Mouse (Mus musculus) small intestine, adult 2 months (tissue): Measurements from ENCODE around the gene Calcoco1. TPM values are rescaled to one million over a fixed set of nuclear protein-coding genes. Genes with fewer than 3 reads are reported as not detected.

ENCODE experiments used
- H3K27ac ChIP-seq: fragments of 200-500 bp; 2 replicates; pipeline ENCODE4 v1.5.1; 2012; ENCODE audit warnings: low read depth, low read length, control low read depth, inconsistent platforms; ENCODE audit not compliant: insufficient read depth
- H3K27me3 ChIP-seq: fragments of 200-500 bp; 2 replicates; pipeline ENCODE4 v1.6.1; 2012; ENCODE audit warnings: mild to moderate bottlenecking, moderate library complexity, low read length, inconsistent platforms; ENCODE audit not compliant: control insufficient read depth, insufficient read depth
- H3K36me3 ChIP-seq: fragments of 200-500 bp; 2 replicates; pipeline ENCODE4 v1.6.1; 2012; ENCODE audit warnings: mild to moderate bottlenecking, low read length, control low read depth, inconsistent platforms; ENCODE audit not compliant: control insufficient read depth, insufficient read depth
- H3K4me1 ChIP-seq: fragments of 200-500 bp; 2 replicates; pipeline ENCODE4 v1.6.1; 2012; ENCODE audit warnings: low read length, inconsistent platforms, mixed read lengths; ENCODE audit not compliant: control insufficient read depth, insufficient read depth, insufficient read length
- H3K4me3 ChIP-seq: fragments of 200-500 bp; 2 replicates; pipeline ENCODE4 v1.5.1; 2012; ENCODE audit warnings: low read depth, mild to moderate bottlenecking, control low read depth, inconsistent platforms, low read length, moderate library complexity
- CTCF ChIP-seq: fragments of 200-500 bp; IDR thresholded peaks from 2 replicates; pipeline ENCODE4 v1.5.1; 2012; ENCODE audit warnings: low read depth, mild to moderate bottlenecking, control low read depth, inconsistent platforms, low read length, moderate library complexity, mixed read lengths; ENCODE audit not compliant: insufficient replicate concordance, insufficient read length; ENCODE audit errors: extremely low read depth
- POLR2A ChIP-seq: fragments of 200-500 bp; IDR thresholded peaks from 2 replicates; pipeline ENCODE4 v1.6.1; 2012; ENCODE audit warnings: low read depth, mild to moderate bottlenecking, control low read depth, inconsistent platforms, low read length, moderate library complexity
- WGBS: fragments of 180-500 bp; shearing (Covaris S2); methylation state at CpG from one replicate; pipeline ENCODE4 v1.1.7; 2018; 5-methylcytosine and 5-hydroxymethylcytosine counted together
- polyA plus RNA-seq: library from polyadenylated mRNA; depleted of rRNA; stranded (reverse); fragments of >200 nt; gene quantifications from 2 replicates; pipeline ENCODE4 v1.2.3, GENCODE M21; 2012

Calcoco1 gene
- polyA plus RNA-seq, 1 experiment = 15.6 TPM

DNA sequence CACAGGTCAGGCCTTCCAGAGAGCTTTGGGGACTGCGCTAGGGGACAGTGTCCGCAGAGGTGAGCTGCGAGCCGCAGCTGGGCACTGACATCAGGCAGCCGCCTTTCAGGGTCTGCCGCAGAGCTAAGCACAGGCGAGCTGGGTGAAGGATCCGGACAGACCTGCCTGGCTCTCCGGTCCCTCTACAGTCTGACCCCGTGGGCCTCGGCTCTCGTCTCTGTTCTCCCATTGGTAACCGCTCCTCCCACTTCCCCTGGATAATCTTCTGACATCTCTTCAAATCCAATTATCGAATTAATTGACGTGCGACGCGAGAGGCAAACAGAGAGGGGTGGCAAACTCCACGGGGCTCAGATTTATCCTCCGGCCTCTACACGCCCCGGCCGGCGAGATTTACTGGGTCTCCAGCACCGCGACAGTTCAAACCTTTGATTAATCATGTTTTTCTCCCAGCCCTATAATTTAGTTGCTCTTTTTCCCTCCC is 29.6 kb downstream of the Calcoco1 start:
- H3K4me1 ChIP-seq = no peaks in the 10 kb centered on the region
- peaks cover 28% of the 10 kb centered on the region for H3K27me3 ChIP-seq
- 9% methylated on average over 26 of the region's 26 CpGs for WGBS
- TF ChIP-seq CTCF (no peak), POLR2A (no peak)
- H3K27ac ChIP-seq = no peak overlapping the region
- H3K36me3 ChIP-seq = no peaks in the 10 kb centered on the region
- H3K4me3 ChIP-seq = peak overlapping the region; percentile 58

DNA sequence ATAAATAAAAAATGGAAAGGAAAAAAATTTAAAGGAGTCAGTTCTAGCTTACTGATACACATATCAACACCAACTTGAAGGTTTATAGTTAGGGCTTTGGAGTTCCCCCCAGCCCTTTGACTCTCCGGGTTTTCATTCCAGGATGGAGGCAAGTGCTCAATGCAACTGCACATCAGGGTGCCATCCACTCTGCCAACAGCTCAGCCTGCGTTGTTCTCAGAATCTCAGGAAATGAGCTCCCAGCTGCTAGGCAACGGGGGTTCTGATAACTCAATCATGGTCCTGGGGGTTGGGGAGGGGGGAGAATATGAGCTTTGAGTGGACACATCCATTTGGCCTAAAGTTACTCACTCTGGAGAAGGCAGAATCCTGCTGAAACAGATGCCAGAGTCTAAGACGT is 36.2 kb downstream of the Calcoco1 start:
- H3K36me3 ChIP-seq = no peaks in the 10 kb centered on the region
- H3K4me1 ChIP-seq = no peaks in the 10 kb centered on the region
- no peak for TF ChIP-seq CTCF
- TF ChIP-seq POLR2A = no peak
- H3K27me3 ChIP-seq = no peaks in the 10 kb centered on the region
- WGBS = 42% methylated on average over 4 of the region's 4 CpGs
- no peak overlapping the region for H3K27ac ChIP-seq
- H3K4me3 ChIP-seq = no peak overlapping the region

DNA sequence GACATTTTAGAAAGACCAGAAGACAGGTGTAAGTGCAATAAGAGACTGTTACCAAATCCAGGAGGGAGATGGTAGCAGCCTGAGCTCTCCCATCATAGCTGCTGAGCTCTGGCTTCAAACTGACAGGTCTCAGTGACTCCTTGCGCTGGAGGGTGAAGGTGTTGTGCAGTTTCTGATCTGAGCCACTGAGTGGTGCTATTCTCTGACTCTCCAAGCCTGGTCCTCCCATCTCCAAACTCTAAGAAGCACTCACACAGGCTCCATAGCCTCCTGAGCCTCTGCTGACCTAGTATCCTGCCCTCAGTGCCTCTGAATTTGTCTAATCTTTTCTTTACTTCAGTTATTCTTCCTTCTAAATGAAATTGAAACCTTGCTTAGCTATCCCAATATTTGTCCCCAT is 38.3 kb downstream of the Calcoco1 start:
- Histone ChIP-seq H3K4me1 (no peaks in the 10 kb centered on the region), H3K27me3 (no peaks in the 10 kb centered on the region), H3K4me3 (no peak overlapping the region), H3K27ac (no peak overlapping the region), H3K36me3 (no peaks in the 10 kb centered on the region)
- WGBS = 31% methylated on average over 1 of the region's 1 CpGs
- no peak for TF ChIP-seq POLR2A

DNA sequence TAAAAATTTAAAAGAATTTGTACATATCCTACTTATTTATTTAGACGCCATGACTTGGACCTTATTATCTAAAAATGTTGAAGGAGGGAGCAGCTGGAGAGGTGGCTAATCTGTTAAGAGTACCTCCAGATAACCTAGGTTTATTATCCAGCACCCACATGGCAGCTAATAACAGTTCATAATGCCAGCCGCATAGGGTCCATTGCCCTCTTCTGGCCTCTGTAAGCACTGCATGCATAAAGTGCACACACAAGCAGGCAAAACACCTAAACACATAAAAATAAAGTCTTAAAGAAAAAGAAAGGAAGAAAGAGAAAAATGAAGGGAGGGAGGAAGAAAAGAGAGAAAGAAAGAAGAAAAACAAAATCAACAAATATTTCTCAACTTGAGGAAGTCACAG is 45.6 kb downstream of the Calcoco1 start:
- Histone ChIP-seq H3K4me1 (peaks cover 4% of the 10 kb centered on the region), H3K36me3 (no peaks in the 10 kb centered on the region), H3K4me3 (no peak overlapping the region), H3K27ac (no peak overlapping the region), H3K27me3 (peaks cover 6% of the 10 kb centered on the region)
- WGBS = 88% methylated on average over 2 of the region's 2 CpGs
- TF ChIP-seq CTCF = no peak
- TF ChIP-seq POLR2A = no peak

DNA sequence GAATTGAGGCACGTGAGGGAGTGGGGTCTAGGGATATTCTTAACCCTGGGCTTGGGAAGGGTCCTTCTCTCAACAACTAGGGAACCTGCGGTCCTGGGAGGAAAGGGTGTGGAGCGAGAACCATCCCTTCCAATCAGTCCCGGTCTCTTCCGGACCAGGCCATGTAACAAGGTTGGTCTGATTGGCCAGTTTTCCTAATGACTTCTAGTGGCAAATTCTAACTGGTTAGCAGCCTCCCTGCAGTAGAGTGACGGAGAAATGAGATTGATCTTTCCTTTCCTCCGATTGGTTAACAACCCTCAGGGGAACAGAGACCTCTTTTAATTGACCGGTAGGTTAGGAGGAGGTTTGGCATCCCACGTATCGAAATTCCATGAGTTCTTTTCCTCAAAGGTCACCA is 48.4 kb downstream of the Calcoco1 start:
- TF ChIP-seq POLR2A (peak; percentile 27; the same call in 1 of the 2 replicates), CTCF (no peak)
- 28% methylated on average over 10 of the region's 10 CpGs for WGBS
- H3K4me3 ChIP-seq = peak overlapping the region; percentile 10; the same call in 1 of the 2 replicates

DNA sequence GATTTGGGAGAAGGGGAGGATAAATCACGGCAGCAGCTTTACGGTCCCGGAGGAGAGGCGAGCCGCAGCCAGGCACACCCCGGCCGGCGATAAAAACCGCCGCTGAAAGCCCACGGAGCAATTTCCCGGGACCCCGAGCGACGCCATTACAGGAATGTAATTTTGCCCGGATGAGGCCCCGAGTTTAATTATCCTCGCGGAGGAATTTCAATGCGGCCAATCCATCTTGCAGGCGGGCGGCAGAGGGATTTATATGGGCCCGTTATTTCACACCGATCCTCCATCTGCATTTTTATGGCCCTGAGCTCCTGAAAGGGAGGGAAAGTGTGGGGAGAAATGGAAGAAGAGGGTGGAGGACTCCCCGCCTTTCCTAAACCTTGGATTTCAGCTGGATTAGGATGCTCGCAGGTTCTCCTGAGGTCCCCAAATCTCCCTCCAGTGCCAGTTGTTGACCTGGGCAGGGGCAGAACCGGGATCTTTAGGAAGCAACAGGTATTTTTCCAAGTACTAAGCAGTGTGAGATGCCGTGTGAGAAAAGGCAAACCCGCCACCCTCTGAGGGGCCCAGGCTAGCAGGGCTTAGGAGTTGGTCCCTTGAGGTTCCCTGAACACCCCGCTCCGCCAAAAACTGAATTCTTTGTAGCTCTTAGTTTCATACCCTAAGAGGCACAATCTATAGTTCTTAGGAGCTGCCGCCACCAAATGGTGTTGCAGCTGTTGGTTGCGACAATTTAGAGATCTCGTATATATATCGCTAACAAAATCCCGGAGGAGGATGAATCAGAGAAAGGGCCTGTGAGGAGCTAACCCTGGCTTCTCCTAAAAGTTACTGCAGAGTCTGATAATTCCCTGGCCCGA is 49.5 kb downstream of the Calcoco1 start, which contains the start of gene Atp5g2:
Gene Atp5g2, minus strand, starts transcription at position 138 of the 857 bp plus-strand sequence.
- Histone ChIP-seq H3K27ac (peak within 1 kb of the TSS; percentile 68), H3K4me3 (peak within 1 kb of the TSS; percentile 79), H3K4me1 (peaks cover 9% of the 10 kb centered on the region), H3K27me3 (peaks cover 6% of the 10 kb centered on the region), H3K36me3 (0 out of 2 replicates have a peak, but pooled peaks cover 1% of the 10 kb centered on the region)
- WGBS = 12% methylated on average over 37 of the region's 37 CpGs
- no peak for TF ChIP-seq CTCF
- TF ChIP-seq POLR2A = no peak

More for the DNA sequence above, 48.4 kb downstream of the Calcoco1 start:
- Histone ChIP-seq H3K36me3 (no peaks in the 10 kb centered on the region), H3K27me3 (peaks cover 6% of the 10 kb centered on the region), H3K4me1 (peaks cover 9% of the 10 kb centered on the region), H3K27ac (peak overlapping the region; percentile 37; the same call in 1 of the 2 replicates)

DNA sequence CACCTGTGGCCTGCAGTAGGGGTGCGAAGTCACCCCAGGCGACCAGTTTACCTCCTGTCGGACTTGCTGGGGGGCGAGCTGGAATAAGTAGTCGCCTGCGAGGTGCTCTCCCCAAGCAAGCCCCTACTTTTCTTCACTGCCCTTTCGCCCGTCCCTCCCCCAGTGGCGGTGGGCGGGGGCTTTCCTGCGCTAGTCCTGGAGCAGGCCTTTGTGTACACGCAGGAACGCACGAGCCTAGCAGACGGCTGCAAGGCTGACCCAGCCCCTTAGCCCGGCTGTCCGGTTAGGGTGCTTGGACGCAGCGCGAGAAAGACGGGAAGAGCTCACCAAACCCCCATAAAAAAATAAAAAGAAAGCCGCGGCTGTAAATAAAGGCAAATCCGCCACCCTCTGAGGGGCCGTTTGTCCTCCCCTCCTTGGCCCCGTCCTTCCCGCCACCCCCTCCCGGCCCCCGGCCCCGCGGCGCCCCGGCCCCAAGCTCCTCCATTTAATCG is 50.2 kb downstream of the Calcoco1 start:
- peak overlapping the region; percentile 68 for H3K27ac ChIP-seq
- TF ChIP-seq POLR2A = peak; percentile 28; the same call in 1 of the 2 replicates
- TF ChIP-seq CTCF = no peak
- H3K27me3 ChIP-seq = peaks cover 6% of the 10 kb centered on the region
- WGBS = 2% methylated on average over 34 of the region's 34 CpGs
- peaks cover 9% of the 10 kb centered on the region for H3K4me1 ChIP-seq
- H3K4me3 ChIP-seq = peak overlapping the region; percentile 60
- H3K36me3 ChIP-seq = peaks cover 8% of the 10 kb centered on the region; the same call in 1 of the 2 replicates
